Mouse (Mus musculus): Measurements from ENCODE around the gene Mpdu1. TPM values are rescaled to one million over a fixed set of nuclear protein-coding genes. Genes with fewer than 3 reads are reported as not detected.
"Not testable (repeated sequence)": the region's sequence is repeated elsewhere in the genome, so short reads cannot be mapped to it uniquely, and the experiment has no call there.

Gene Mpdu1
- polyA plus RNA-seq, 1 experiment from 2014 or later: 25.9 TPM

DNA sequence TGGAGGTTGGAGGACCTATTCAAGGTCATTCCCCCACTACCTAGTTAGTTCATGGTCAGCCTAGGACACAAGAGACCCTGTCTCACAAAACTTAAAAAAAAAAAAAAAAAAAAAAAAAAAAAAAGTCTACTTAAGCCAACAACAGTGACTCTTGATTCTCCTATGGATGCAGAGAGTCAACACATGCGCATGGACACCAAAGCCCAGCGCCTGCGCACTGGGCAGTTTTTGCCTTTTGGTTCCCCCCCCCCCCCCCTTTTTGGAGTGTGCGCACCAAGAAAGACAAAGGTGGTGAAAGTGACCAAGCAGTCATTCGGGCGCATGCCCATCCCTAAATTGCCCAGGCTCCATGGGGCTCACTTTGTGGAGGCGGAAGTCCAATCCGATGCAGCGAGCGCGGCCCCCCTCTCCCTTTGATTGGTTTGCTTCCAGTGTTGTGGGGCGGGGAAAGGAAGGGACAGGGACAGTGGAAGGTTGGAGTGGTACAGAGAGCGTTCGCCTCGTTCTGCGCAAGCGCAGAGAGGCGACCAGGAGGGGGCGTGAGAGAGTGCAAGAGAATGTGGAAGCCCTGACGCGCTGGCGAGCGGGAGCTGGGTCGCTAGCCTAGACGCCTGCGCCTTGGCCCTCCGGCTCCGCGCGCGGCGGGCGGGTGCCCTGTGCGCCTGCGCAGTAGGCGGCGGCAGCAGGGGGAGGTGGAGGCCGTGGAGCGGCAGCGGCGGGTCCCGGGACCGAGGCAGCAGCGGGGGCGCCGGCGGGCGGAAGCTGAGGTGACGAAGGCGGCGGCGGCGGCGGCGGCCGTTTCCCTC lies 30.0 kb downstream of the Mpdu1 start, which contains the start of gene Fxr2:
TSS of gene Fxr2 (plus strand) at position 707 of the 806 bp plus-strand sequence.
- Histone ChIP-seq H3K9ac (replicated peaks; ENCODE audit: low read length) (peak within 1 kb of the TSS; percentile 97), H3K4me2 (ENCODE audit: low read depth, low read length) (peak within 1 kb of the TSS; percentile 74), H3K4me3 (ENCODE audit: low read depth, low read length) (peak within 1 kb of the TSS; percentile 98), H3K4me1 (ENCODE audit: control insufficient read depth, insufficient read depth, low read length) (no peaks in the 10 kb centered on the region), H3K27me3 (ENCODE audit: control insufficient read depth, insufficient read depth, low read length) (no peaks in the 10 kb centered on the region), H3K9me3 (replicated peaks; ENCODE audit: control insufficient read depth, low read length) (no peaks in the 10 kb centered on the region), H3K36me3 (replicated peaks; ENCODE audit: control insufficient read depth, insufficient read depth, low read depth, low read length) (no peaks in the 10 kb centered on the region; the same call in 1 of the 2 replicates), H3K27ac (replicated peaks; ENCODE audit: low read depth, low read length) (peak within 1 kb of the TSS; percentile 95)
- DNase-seq (ENCODE audit: low spot score) (peak; percentile 100), ATAC-seq (replicated peaks; ENCODE audit: insufficient number of reproducible peaks, low FRiP score, low TSS enrichment, low read depth) (peak; percentile 99)
- WGBS: under 1% methylated on average over 38 of the region's 56 CpGs

DNA sequence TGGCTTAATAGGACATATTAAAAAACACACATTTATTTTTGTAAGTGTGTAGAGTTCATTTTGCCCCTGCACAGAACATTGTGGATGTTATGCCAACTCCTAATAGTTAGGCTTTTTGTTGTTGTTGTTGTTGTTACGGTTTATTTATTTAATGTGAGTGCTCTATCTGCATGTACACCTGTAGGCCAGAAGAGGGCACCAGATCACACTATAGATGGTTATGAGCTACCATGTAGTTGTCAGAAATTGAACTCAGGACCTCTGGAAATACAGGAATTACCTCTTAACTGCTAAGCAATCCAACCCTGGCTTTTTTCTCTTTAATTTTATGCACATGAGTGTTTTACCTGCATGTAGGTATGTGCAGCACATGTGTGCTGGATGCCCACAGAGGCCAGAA lies 32.6 kb downstream of the Mpdu1 start:
- Histone ChIP-seq H3K9me3 (replicated peaks; ENCODE audit: control insufficient read depth, low read length) (no peaks in the 10 kb centered on the region), H3K36me3 (replicated peaks; ENCODE audit: control insufficient read depth, insufficient read depth, low read depth, low read length) (no peaks in the 10 kb centered on the region; the same call in 1 of the 2 replicates), H3K27me3 (ENCODE audit: control insufficient read depth, insufficient read depth, low read length) (no peaks in the 10 kb centered on the region), H3K4me3 (ENCODE audit: low read depth, low read length) (no peak overlapping the region), H3K9ac (replicated peaks; ENCODE audit: low read length) (no peak overlapping the region), H3K4me2 (ENCODE audit: low read depth, low read length) (no peak overlapping the region), H3K4me1 (ENCODE audit: control insufficient read depth, insufficient read depth, low read length) (no peaks in the 10 kb centered on the region), H3K27ac (replicated peaks; ENCODE audit: low read depth, low read length) (no peak overlapping the region)
- WGBS: 67% methylated on average over 1 of the region's 1 CpGs
- DNase-seq (ENCODE audit: low spot score) (peak; percentile 32), ATAC-seq (replicated peaks; ENCODE audit: insufficient number of reproducible peaks, low FRiP score, low TSS enrichment, low read depth) (no peak)

DNA sequence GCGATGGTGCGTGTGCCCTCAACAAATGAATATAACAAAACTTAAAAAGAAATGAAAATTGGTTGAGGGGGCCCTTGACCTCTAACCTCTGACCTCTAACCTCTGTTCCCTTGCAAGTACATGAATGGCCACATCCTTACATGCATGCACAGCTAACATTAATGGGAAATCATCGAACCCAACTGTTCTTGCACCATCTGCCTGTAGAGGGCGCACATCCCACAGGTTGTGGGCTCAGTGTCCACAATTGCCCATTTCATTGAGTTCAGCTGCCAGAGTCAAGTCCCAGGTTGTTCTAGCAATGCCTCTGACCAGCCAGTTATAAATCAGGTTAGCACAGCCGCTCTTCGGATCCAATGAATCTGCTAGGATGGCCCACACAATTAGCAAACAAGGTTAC lies 34.2 kb downstream of the Mpdu1 start:
- DNase-seq (ENCODE audit: low spot score) (peak; percentile 92), ATAC-seq (replicated peaks; ENCODE audit: insufficient number of reproducible peaks, low FRiP score, low TSS enrichment, low read depth) (no peak)
- Histone ChIP-seq H3K9ac (replicated peaks; ENCODE audit: low read length) (no peak overlapping the region), H3K9me3 (replicated peaks; ENCODE audit: control insufficient read depth, low read length) (no peaks in the 10 kb centered on the region), H3K27me3 (ENCODE audit: control insufficient read depth, insufficient read depth, low read length) (no peaks in the 10 kb centered on the region), H3K27ac (replicated peaks; ENCODE audit: low read depth, low read length) (no peak overlapping the region), H3K4me3 (ENCODE audit: low read depth, low read length) (no peak overlapping the region), H3K4me2 (ENCODE audit: low read depth, low read length) (no peak overlapping the region), H3K4me1 (ENCODE audit: control insufficient read depth, insufficient read depth, low read length) (no peaks in the 10 kb centered on the region), H3K36me3 (replicated peaks; ENCODE audit: control insufficient read depth, insufficient read depth, low read depth, low read length) (no peaks in the 10 kb centered on the region; the same call in 1 of the 2 replicates)
- WGBS: 34% methylated on average over 6 of the region's 6 CpGs

DNA sequence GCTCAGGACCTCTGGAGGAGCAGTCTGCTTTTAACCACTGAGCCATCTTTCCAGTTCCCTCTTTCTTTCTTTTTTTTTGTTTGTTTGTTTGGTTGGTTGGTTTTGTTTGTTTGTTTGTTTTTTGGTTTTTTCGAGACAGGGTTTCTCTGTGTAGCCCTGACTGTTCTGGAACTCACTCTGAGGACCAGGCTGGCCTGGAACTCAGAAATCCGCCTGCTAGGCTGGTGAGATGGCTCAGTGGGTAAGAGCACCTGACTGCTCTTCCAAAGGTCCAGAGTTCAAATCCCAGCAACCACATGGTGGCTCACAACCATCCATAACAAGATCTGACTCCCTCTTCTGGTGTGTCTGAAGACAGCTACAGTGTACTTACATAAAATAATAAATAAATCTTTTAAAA lies 38.1 kb downstream of the Mpdu1 start:
- DNase-seq (ENCODE audit: low spot score); H3K9ac ChIP-seq (replicated peaks; ENCODE audit: low read length); H3K27me3 ChIP-seq (ENCODE audit: control insufficient read depth, insufficient read depth, low read length); H3K4me1 ChIP-seq (ENCODE audit: control insufficient read depth, insufficient read depth, low read length); H3K4me2 ChIP-seq (ENCODE audit: low read depth, low read length); H3K4me3 ChIP-seq (ENCODE audit: low read depth, low read length); H3K9me3 ChIP-seq (replicated peaks; ENCODE audit: control insufficient read depth, low read length); H3K27ac ChIP-seq (replicated peaks; ENCODE audit: low read depth, low read length); ATAC-seq (replicated peaks; ENCODE audit: insufficient number of reproducible peaks, low FRiP score, low TSS enrichment, low read depth); H3K36me3 ChIP-seq (replicated peaks; ENCODE audit: control insufficient read depth, insufficient read depth, low read depth, low read length): not testable (repeated sequence)
- 88% methylated on average over 2 of the region's 2 CpGs for WGBS

DNA sequence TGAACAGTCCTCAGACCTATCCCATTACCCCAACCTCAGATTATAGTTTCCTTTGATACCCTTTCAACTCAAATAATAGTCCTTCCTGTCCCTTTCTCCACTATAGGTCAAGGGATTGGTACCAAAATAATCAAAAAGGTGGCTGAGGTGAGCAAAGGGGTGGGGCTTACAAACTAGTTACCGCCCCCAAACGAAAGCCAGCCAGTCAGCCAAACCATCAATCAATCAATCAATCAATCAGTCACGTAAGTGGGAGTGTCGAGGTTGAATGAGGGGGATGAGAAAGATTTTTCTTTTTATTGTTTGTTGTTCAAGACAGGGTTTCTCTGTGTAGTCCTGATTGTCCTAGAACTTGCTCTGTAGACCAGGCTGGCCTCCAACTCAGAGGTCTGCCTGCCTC lies 39.4 kb downstream of the Mpdu1 start:
- H3K4me2 ChIP-seq (ENCODE audit: low read depth, low read length): no peak overlapping the region
- 70% methylated on average over 4 of the region's 4 CpGs for WGBS
- no peaks in the 10 kb centered on the region for H3K4me1 ChIP-seq (ENCODE audit: control insufficient read depth, insufficient read depth, low read length)
- H3K27ac ChIP-seq (replicated peaks; ENCODE audit: low read depth, low read length): no peak overlapping the region
- ATAC-seq (replicated peaks; ENCODE audit: insufficient number of reproducible peaks, low FRiP score, low TSS enrichment, low read depth) (no peak), DNase-seq (ENCODE audit: low spot score) (no peak)
- no peak overlapping the region for H3K4me3 ChIP-seq (ENCODE audit: low read depth, low read length)
- H3K9me3 ChIP-seq (replicated peaks; ENCODE audit: control insufficient read depth, low read length): no peaks in the 10 kb centered on the region
- H3K27me3 ChIP-seq (ENCODE audit: control insufficient read depth, insufficient read depth, low read length): no peaks in the 10 kb centered on the region
- H3K36me3 ChIP-seq (replicated peaks; ENCODE audit: control insufficient read depth, insufficient read depth, low read depth, low read length): no peaks in the 10 kb centered on the region
- no peak overlapping the region; the same call in 1 of the 2 replicates for H3K9ac ChIP-seq (replicated peaks; ENCODE audit: low read length)

DNA sequence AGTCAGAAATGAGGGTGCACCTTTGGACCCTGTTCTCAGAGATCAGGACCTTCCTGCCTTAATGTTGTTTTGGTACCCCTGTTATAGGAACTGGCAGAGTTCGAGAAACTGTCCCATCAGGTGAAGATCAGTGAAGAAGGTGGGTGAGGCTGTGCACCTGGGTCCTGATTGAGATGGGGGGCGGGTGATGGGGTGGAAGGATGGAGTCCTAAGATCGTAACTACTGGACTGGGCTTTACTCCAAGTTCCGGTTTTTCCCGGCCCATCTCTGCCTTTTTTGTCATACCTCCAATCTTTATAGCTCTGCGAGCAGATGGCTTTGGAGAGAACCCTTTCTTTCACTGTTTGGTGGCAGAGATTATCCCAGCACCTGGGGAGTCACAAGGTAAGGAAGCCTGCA lies 40.0 kb downstream of the Mpdu1 start:
- WGBS: 49% methylated on average over 6 of the region's 6 CpGs
- DNase-seq (ENCODE audit: low spot score): no peak
- H3K27ac ChIP-seq (replicated peaks; ENCODE audit: low read depth, low read length): no peak overlapping the region

DNA sequence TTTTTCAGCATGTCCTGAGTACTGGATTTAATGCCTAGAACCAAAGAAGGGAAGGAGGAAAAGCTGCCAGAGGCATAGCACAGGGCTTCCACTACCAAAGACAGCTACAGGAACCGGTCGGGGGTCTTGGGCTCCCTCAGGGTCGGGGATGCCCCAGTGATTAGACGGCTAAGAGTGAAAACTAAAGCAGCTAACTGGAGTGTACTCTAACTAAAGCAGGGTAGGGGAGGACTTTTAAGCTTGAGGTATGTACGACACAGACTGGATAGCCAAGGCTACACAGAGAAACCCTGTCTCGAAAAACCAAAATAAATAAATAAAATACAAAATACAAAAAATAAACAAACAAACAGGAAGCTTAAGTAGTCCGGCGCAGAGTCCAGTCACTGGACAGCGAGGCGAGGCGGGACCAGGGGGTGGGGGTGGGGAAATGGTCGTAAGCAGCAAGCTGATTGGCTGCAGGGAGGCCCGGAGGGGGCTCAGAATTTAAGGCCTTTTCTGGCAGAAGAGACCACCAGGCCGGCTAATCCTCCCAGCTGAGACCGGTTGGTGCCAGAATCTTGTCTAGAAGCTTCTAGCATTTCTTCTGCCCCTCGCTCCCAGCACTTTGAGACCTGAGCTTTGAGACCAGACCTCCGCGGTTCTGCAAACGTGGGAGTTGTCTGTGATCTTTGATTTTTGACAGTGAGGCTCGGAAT lies 40.7 kb downstream of the Mpdu1 start, which contains the start of gene Sat2:
TSS of gene Sat2 (plus strand) at position 454 of the 698 bp plus-strand sequence.
- peak; percentile 73; the same call in 1 of the 2 replicates for ATAC-seq (replicated peaks; ENCODE audit: insufficient number of reproducible peaks, low FRiP score, low TSS enrichment, low read depth)
- DNase-seq (ENCODE audit: low spot score): peak; percentile 87
- peak within 1 kb of the TSS; percentile 65 for H3K4me2 ChIP-seq (ENCODE audit: low read depth, low read length)
- H3K9me3 ChIP-seq (replicated peaks; ENCODE audit: control insufficient read depth, low read length): no peaks in the 10 kb centered on the region
- WGBS: under 1% methylated on average over 20 of the region's 20 CpGs
- peak within 1 kb of the TSS; percentile 63 for H3K9ac ChIP-seq (replicated peaks; ENCODE audit: low read length)
- H3K27me3 ChIP-seq (ENCODE audit: control insufficient read depth, insufficient read depth, low read length): no peaks in the 10 kb centered on the region
- no peaks in the 10 kb centered on the region for H3K36me3 ChIP-seq (replicated peaks; ENCODE audit: control insufficient read depth, insufficient read depth, low read depth, low read length)
- no peak within 1 kb of the TSS for H3K27ac ChIP-seq (replicated peaks; ENCODE audit: low read depth, low read length)
- H3K4me3 ChIP-seq (ENCODE audit: low read depth, low read length): peak within 1 kb of the TSS; percentile 40
- no peaks in the 10 kb centered on the region for H3K4me1 ChIP-seq (ENCODE audit: control insufficient read depth, insufficient read depth, low read length)

More for the DNA sequence above, 40.0 kb downstream of the Mpdu1 start:
- H3K4me1 ChIP-seq (ENCODE audit: control insufficient read depth, insufficient read depth, low read length): no peaks in the 10 kb centered on the region
- ATAC-seq (replicated peaks; ENCODE audit: insufficient number of reproducible peaks, low FRiP score, low TSS enrichment, low read depth): no peak
- no peaks in the 10 kb centered on the region for H3K27me3 ChIP-seq (ENCODE audit: control insufficient read depth, insufficient read depth, low read length)
- H3K4me2 ChIP-seq (ENCODE audit: low read depth, low read length): peak overlapping the region; percentile 65
- H3K9ac ChIP-seq (replicated peaks; ENCODE audit: low read length): peak overlapping the region; percentile 63
- no peaks in the 10 kb centered on the region for H3K36me3 ChIP-seq (replicated peaks; ENCODE audit: control insufficient read depth, insufficient read depth, low read depth, low read length)
- peak overlapping the region; percentile 40 for H3K4me3 ChIP-seq (ENCODE audit: low read depth, low read length)
- no peaks in the 10 kb centered on the region for H3K9me3 ChIP-seq (replicated peaks; ENCODE audit: control insufficient read depth, low read length)

Measured in embryonic facial prominence, embryonic 11.5 days (tissue).